Mouse (Mus musculus) ovary, postnatal 36 days (tissue): ENCODE measurements around the gene Myo16.

Experiments used
- DNase-seq: peaks from one replicate; pipeline ENCODE4 v3.0.0; 2022; ENCODE audit warnings: low spot score, mixed read lengths

Gene Myo16

GRCm38 (mm10) chr8:10548003-10548584 is 394.4 kb downstream of the Myo16 start:
- DNase-seq: no peak

DNA sequence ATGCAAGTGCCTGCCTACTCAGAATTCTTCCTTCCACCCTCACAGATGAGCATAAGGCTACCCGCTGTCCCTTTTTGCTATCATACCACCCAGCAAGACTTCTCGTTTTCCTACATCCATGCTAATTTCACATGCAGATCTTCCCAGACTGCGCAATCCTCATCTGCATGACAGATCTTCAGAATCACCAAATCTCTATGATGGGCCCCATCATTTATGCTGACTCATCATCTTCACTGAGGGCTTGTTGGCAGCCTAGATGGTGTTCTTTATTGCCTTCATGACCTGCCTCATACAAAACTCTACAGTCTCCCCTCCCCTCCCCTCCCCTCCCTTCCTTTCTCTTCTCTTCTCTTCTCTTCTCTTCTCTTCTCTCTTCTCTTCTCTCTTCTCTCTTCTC is 395.7 kb downstream of the Myo16 start:
- DNase-seq: no peak

DNA sequence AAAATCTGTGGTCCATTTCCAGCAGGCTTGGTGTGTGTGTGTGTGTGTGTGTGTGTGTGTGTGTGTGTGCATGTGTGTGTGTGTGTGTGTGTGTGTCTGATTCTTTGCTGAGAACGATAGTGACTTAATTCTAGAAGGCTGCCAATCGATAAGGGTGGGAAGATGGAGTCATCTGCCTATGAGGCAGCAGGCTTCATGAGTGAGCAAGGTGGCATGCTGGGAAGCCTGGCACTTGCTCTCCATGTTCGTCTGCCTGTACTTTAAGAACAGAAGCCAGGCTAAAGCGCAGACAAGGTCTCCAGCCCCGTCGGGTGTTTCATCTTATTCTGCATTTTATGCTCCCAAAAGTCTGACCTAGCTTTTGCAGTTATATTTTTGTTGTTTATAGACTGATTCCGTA is 404.2 kb downstream of the Myo16 start:
- DNase-seq: no peak

DNA sequence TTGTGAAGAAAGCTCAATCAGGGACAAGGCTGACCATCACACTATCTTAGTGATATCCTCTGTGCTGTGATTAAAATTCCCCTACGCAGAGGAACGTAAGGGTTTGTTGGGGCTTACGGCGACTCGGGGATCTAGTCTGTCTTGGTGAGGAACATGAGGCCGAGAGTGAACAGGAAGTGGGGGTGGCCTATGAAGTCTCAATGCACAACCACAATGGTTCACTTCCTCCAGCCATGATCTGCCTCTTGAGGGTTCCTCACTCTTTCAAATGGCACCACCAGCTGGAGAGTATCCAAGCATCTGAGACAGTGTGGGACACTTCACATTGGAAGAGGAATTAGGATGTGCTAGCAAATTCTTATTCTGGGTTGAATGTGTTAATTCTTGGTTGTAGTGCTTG is 405.8 kb downstream of the Myo16 start:
- no peak for DNase-seq

DNA sequence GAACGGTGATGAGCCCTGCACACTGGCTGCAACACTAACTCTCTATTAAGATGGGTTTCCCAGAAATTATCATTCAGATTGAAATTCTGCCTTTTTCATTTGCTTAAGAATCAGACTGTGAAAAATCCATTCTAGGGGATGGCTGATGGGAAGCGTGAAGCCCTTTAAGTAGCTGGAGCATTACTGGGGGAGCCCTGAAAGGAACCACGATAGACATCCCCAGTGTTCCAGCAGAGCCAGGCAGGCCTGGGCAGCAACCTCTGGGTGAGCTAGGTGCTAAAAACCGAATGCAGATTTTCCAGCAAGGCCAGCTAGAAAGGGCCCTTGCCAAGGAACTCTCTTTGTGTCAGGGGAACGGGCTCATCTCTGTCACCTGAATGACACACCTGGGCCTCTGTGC is 407.9 kb downstream of the Myo16 start:
- no peak for DNase-seq

GRCm38 (mm10) chr8:10562046-10562445 is 408.3 kb downstream of the Myo16 start:
- DNase-seq: no peak

DNA sequence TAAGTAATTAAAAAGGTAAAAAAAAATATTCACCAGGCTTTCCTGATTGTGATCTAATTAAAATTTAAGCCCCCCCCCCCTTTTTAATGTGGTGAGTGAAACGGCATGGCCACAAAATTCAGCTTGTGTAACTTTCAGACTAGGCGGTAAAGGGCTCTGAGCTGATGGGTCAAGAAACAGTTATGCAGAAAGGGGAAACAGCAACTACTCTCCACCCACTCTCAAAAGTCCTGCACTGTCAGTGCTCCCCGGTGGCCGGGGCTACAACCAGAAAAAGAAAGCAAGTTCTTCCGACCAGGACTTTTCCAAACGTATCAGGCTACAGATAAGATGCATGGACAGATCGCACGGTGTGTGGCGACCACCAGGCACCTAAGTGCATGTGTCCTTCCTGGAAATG is 408.9 kb downstream of the Myo16 start:
- DNase-seq: no peak

- DNase-seq: no peak
Observed at GRCm38 (mm10) chr8:10565231-10566029, 411.7 kb downstream of the Myo16 start.

- no peak for DNase-seq
Observed at GRCm38 (mm10) chr8:10568448-10568847, 414.7 kb downstream of the Myo16 start.

DNA sequence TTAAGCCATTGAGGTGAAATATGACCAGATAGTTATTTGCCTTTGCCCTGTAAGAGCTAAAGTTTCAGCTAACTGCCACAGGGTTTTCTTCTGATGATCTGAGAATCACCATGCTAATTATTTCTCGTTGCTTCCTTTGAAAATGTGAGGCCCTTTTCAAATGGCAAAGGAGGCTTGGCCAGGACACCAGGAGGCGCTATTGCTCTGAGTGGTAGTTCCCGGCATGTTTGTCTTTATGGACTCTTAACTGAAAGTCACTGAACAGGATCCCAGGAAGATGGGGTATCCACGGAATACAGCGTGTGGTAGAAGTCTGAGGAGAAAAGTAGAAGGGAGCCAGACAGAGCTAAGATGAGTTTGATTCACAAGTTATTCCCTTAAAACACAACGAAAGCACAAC is 420.4 kb downstream of the Myo16 start:
- DNase-seq: peak; percentile 72

- no peak for DNase-seq
Observed at GRCm38 (mm10) chr8:10575244-10575643, 421.5 kb downstream of the Myo16 start.

DNA sequence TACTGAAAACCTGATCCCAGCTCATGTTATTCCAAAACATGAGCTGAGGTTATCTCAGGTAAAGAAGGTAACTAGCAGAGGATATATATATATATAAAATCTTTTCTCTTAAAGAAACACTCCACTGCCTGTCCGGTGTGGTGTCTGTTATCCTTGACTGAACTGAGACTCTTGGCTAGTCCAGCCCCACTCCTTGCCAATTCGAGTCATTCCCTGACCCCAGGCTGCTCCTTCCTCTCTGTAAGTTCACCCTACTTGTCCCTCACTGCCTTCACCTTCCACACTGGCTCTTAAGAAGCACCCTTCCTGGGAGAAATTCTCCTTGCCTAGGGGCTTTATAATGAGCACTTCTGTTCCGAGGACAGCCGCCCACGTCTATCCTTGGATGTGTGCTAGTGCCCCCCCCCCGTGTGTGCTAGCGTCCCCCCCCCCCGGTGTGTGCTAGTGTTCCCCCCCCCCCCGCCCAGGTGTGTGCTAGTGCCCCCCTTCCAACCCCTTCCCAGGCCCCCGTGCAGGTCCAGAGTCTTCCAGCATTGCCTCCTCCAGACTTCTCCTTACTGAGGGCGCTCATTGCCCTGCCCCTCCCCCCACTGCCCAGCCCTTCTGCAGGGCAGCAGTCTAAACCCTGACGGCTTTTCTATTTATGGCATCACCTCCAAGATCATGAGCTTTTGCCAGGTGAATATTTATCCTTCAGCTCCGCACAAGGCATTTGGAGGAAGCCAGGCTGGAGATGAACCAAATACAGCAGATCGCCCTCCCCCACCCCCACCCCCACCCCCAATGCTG is 433.4 kb downstream of the Myo16 start:
- DNase-seq: peak; percentile 22

DNA sequence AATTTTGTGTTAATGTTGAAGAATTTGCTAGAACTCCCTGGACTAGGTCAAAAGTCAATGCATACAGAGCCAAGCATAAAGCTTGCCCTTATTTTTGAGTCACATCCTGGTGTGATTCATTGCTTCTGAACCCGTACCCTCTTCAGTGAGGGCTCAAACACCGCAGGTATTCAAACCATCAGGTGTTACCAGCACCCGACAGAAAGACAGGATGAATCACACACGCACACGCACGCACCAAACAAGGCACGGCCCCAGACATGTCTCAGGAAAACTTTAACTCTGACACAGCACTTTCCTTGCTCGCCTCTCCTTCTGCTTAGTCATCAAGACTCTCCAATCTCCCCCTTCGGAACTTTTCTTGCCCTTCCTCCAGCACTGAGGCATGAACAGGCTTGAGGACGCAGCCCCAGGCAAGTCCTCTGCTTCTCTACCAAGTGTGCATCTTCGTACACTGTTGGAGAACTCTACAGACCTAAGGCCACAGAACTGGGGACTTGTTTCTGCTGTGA is 435.8 kb downstream of the Myo16 start:
- no peak for DNase-seq

DNA sequence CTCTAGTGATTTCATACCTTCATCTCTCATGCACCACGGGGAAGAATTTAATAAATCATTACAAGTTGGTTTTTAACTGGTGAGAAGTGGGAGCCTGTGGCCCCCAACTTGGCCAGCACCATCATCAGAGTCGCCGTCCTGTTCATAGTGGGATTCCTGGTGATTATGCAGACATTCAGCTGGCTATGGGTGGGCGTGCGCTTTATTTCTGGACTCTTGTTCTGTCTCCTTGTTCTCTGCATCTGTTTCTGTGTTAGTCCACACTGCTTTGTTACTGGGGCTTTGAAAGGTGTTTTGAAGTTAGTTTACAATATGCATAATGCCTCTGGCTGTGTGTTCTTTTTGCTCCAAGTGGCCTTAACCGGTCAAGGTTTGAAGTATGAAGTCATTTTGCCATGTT is 439.2 kb downstream of the Myo16 start:
- DNase-seq: no peak

GRCm38 (mm10) chr8:10596353-10596752 is 442.6 kb downstream of the Myo16 start:
- no peak for DNase-seq

- DNase-seq: no peak
Observed at GRCm38 (mm10) chr8:10597595-10597994, 443.9 kb downstream of the Myo16 start.

DNA sequence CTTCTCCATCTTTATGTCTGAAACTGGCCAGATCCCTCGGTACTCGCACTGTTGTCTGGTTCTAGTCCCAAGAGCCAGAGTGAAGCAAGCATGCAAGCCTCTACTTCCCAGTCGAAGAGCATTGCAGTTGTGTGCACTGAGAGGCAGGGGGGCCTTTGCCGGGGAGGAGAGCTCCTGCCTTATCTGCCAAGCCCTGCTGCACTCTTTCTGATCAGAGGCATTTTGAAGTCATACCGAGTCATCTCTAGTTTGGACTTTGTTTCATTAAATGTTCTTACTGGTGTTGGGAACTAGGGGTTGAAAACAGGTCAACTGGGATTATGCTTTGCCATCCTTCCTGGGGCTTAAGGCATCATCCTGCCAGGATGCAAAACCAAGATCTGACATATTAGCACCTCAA is 445.2 kb downstream of the Myo16 start:
- no peak for DNase-seq

DNA sequence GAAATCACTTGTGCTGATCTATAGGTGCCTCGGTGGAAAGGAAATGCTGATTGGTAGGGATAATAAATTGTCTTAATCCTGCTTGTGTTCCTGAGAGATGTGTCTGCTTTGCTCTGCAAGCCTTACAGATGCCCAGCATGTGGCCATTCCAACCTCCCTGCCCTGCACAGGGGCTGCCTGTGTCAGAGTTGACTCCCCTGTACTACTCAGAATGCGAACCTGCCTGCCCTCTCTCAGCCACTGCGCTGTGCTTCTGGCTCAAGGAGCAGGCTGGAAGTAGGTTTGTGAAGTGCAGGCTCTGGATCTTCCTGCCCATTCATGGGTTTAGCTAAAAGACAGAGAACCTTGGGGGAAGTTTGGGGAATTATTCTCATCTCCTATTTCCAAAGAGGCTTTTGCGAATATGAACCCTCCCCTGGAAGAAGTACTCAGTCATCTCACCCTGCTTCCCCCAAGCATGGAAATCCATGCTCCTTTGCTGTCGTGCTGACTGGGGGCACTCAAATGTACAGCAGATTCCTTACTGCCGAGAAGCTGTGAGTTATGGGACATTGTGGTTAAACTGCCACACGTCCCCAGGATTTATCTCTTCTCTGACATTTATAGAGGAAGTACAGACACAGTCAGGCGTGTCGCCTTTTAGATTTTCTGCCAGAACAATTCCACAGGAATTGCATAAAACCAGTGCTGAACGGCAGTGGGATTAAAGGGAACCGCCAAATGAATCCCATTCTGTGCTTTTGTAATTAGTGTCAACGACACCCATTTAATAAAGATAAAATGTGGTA is 452.5 kb downstream of the Myo16 start:
- DNase-seq: no peak

DNA sequence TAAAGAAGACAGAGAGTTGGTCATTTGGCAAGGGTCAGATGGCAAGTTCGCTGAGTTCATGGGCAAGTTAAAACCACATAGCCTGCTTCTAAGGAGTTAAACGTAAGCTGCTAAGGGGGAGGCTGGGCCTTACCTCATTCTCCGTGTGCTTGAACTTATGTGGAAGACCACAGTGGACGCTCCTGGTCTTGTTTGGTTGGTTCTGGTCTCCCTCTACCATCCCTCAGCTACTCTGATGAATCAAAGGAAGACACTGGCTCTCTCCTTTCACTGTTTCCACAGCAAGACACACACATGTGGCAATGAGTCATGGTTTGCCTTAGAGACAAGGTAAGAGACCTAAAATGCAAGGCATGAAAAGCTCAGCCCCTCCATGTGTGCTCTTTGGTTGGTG is 453.1 kb downstream of the Myo16 start:
- no peak for DNase-seq

DNA sequence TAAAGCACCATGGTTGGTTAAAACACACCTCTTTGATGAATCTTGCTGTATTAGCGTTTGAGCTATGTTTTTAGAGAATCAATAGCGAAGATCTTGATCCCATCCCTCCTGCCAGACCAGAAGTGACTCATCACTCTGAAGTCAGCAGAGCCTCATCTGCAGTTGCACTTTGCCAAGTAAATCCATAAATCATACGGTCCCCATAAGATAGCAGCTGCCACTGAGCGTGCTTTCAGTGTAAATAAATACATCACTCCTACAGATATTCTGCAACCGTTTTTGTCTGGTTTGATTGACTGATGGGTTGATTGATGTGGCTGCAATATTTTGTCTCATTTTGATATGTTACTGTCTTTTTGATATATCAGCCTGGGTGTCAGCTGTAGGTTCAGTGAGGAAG is 457.9 kb downstream of the Myo16 start:
- no peak for DNase-seq

DNA sequence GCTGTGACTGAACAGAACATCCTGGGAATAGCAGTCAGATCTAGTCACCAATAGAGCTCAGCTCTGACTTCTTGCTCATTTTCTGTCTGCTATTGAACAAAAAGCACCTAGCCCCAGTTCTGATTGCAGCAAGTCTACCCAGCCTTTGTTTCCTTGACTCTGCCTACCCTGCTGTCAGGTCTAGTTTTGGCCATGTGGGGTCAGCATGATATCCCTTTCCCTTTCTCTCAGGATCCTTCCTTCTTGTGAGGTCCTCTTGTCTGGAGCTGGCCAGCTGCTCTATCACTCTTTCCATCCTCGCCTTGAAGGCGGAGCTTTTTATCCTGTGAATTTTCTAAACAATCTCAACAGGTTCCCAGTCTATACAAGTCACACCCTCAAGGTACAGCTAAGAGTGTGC is 459.7 kb downstream of the Myo16 start:
- DNase-seq: peak; percentile 13

DNA sequence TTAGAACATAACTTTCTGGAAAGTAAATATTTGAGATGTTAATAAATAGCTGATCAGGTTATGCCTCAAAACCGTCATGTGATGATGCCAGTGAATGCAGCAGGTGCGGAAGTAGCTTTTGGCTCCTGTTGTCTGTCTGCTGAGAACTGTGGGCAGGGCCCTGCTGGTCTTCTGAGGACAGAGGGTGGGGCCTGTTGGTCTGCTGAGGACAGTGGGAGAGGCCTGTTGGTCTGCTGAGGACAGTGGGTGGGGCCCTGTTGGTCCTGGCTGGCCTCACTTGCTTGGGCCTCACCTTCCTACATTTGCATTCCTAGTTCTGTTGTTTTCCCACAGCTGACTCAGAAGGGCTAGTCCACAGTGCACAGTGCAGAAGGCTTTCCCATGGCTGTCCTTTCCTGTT is 466.0 kb downstream of the Myo16 start:
- no peak for DNase-seq
